Mouse (Mus musculus): ENCODE measurements around the gene Eomes. TPM values are rescaled to one million over a fixed set of nuclear protein-coding genes. Genes with fewer than 3 reads are reported as not detected.

Gene Eomes
- not detected in 2 replicates for polyA plus RNA-seq (2015; fragmentation: Nextera tagmentation; extraction: Ambion mirVana)

GRCm38 (mm10) chr9:118477961-118478360 lies at the start of gene Eomes:
Gene Eomes (plus strand): TSS chr9:118478212.

GRCm38 (mm10) chr9:118506020-118506403 lies 28.0 kb downstream of the Eomes start, which contains the start of gene Golga4:
Gene Golga4 (plus strand): TSS chr9:118506267.

Other genes with a start within 250 kb of the Eomes start
- 58.2 and 62.3 TPM in 2 replicates for gene Golga4, start 28.1 kb downstream of the Eomes start, polyA plus RNA-seq (2015; fragmentation: Nextera tagmentation; extraction: Ambion mirVana)
- 5.2 and 6.8 TPM in 2 replicates for gene Itga9, start 128.5 kb downstream of the Eomes start, polyA plus RNA-seq (2015; fragmentation: Nextera tagmentation; extraction: Ambion mirVana)